Mouse (Mus musculus): ENCODE data around the gene Cxcl17. TPM values are rescaled to one million over a fixed set of nuclear protein-coding genes. Genes with fewer than 3 reads are reported as not detected.

Gene Cxcl17
- polyA plus RNA-seq, 1 experiment from 2014 or later = 1.0 TPM

DNA sequence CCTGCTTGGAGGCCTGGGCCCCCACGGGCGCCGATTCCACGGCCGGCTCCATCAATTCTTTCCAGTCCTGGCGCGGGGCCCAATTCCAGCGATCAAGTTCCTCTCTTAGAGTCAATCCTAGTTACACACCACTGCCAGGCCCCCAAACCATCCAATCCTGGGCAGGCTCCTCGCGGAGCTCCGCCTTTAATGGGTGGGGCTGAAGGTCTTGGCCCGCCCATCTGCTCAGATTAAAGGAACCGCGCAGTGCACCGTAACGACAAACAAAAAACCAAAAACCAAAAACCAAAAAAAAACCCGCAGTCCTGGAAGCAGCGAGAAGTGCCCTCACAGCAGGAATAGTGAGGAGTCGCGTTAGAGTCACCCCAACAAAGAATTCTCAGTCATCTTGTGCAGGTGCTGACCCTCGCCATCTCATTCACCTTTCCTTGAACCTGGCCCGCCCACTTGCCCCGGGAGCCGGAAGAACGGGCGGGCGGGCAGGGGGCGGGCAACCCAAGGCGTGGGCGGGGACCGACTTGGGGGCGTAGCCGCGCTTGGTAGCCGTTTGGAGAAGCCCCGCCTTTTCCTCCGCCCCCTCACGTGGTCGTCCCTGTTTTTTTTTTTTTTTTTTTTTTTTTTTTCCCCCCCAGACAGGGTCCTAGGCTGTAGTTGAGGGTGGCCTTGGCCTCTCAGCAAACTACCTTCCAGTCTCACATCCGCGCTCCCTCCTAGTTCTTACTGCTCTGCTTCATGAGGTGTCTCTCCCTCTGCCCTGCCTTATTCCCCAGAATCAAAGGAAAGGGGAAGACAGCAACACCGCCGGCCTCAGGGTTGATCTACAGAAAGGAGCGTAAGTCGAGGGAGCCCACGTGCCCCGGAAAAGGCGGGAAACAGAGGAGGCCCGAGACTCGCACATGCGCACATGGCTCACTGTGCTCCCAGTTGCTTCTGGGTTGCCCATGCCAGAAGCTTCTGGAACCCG, 16.8 kb downstream of the Cxcl17 start:
- no peaks in the 10 kb centered on the region for H3K36me3 ChIP-seq (ENCODE audit: control insufficient read depth, insufficient read depth, low read length)
- no peaks in the 10 kb centered on the region for H3K27me3 ChIP-seq (ENCODE audit: control insufficient read depth, insufficient read depth, low read depth, low read length)
- peak; percentile 96 for ATAC-seq
- H3K27ac ChIP-seq (ENCODE audit: low read length) = peak overlapping the region; percentile 71
- peak overlapping the region; percentile 62 for H3K4me3 ChIP-seq (ENCODE audit: low read depth, low read length)
- no peaks in the 10 kb centered on the region for H3K9me3 ChIP-seq (replicated peaks; ENCODE audit: control insufficient read depth, low read length, poor library complexity, severe bottlenecking)
- peaks cover 24% of the 10 kb centered on the region for H3K4me1 ChIP-seq (ENCODE audit: control insufficient read depth, insufficient read depth, low read length)
- peak overlapping the region; percentile 70 for H3K9ac ChIP-seq (ENCODE audit: low read depth, low read length)
- WGBS = 5% methylated on average over 49 of the region's 52 CpGs
- H3K4me2 ChIP-seq (ENCODE audit: low read length) = peak overlapping the region; percentile 61

DNA sequence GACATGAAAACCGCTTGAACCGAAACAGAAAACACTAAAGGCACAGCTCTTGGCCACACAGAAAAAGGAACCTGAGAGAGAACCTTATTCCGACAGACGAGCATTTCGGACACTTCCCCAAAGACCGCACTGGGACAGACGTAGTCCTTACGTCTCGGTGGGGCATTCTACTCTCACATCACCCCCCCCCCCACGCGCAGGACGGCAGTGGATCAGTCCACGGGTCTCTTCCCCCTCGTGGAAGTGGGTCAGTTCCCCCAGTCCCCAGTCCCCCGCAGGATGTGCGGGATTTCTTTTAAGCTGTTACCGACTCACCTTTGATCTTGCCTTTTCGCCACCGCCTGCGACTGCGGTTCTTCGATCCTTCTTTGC, 17.5 kb downstream of the Cxcl17 start:
- peak overlapping the region; percentile 70 for H3K9ac ChIP-seq (ENCODE audit: low read depth, low read length)
- peak overlapping the region; percentile 62 for H3K4me3 ChIP-seq (ENCODE audit: low read depth, low read length)
- H3K27me3 ChIP-seq (ENCODE audit: control insufficient read depth, insufficient read depth, low read depth, low read length) = no peaks in the 10 kb centered on the region
- H3K36me3 ChIP-seq (ENCODE audit: control insufficient read depth, insufficient read depth, low read length) = no peaks in the 10 kb centered on the region
- peak overlapping the region; percentile 71 for H3K27ac ChIP-seq (ENCODE audit: low read length)
- no peaks in the 10 kb centered on the region for H3K9me3 ChIP-seq (replicated peaks; ENCODE audit: control insufficient read depth, low read length, poor library complexity, severe bottlenecking)
- H3K4me2 ChIP-seq (ENCODE audit: low read length) = peak overlapping the region; percentile 61
- peak; percentile 68 for ATAC-seq
- peaks cover 27% of the 10 kb centered on the region for H3K4me1 ChIP-seq (ENCODE audit: control insufficient read depth, insufficient read depth, low read length)
- WGBS = under 1% methylated on average over 20 of the region's 22 CpGs

DNA sequence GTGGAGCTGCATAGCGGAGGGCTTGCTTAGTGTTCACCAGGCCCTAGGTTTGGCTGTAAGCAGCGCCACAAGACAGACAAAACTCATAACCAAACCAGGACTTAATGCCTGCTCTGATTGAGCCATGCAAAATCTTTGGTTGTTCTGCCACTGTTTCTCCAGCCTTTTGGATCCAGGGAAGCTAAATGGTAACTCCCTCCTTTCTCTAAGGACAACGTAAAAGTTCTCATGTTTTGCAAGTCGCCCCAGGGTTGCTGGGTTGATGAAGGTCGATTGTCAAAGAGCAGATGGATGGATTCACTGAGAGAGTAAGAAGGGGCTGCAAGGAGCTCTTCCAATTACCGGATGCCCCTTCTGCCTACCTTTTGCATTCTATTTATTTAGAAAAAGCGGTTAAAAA, 17.9 kb downstream of the Cxcl17 start:
- H3K4me1 ChIP-seq (ENCODE audit: control insufficient read depth, insufficient read depth, low read length) = peaks cover 28% of the 10 kb centered on the region
- peak overlapping the region; percentile 62 for H3K4me3 ChIP-seq (ENCODE audit: low read depth, low read length)
- H3K36me3 ChIP-seq (ENCODE audit: control insufficient read depth, insufficient read depth, low read length) = no peaks in the 10 kb centered on the region
- no peak for ATAC-seq
- peak overlapping the region; percentile 71 for H3K27ac ChIP-seq (ENCODE audit: low read length)
- peak overlapping the region; percentile 70 for H3K9ac ChIP-seq (ENCODE audit: low read depth, low read length)
- no peaks in the 10 kb centered on the region for H3K9me3 ChIP-seq (replicated peaks; ENCODE audit: control insufficient read depth, low read length, poor library complexity, severe bottlenecking)
- WGBS = 24% methylated on average over 7 of the region's 7 CpGs
- no peaks in the 10 kb centered on the region for H3K27me3 ChIP-seq (ENCODE audit: control insufficient read depth, insufficient read depth, low read depth, low read length)
- H3K4me2 ChIP-seq (ENCODE audit: low read length) = peak overlapping the region; percentile 61

DNA sequence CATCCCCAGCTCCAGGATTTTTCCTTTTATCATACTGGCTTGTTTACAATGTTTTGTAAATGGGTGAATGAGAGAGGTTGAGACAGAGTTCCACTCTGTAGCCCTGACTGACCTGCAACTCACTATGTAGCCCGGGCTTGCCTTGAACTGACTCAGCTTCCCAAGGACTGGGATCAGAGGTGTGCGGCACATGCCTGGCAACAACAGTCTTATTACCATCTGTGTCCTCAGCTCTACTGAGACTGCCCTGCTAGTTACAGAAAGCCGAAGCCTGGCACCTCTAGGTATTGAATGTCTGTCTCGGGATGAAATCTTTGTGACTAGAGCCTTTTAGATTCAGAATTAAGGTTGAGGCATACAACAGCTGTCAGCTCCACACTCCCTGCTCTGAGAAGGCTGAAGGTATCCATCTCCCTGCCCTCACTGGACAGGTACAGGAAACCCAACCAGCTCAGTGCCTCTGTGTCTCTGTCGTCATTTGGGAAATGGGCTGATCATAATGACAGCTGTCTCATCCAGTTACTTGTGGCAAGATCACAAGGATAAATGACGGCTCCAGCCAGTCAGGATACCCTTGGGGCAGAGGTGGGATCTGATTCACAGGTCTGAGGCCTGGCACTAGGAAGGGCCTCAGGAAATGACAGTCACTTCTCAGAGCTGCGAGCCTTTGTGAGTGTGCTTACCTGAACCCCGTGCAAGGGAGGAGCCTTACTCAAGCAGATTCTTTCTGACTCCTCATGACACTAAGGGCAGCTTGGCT, 19.1 kb downstream of the Cxcl17 start:
- no peak overlapping the region for H3K27ac ChIP-seq (ENCODE audit: low read length)
- H3K4me2 ChIP-seq (ENCODE audit: low read length) = peak overlapping the region; percentile 61
- no peaks in the 10 kb centered on the region for H3K36me3 ChIP-seq (ENCODE audit: control insufficient read depth, insufficient read depth, low read length)
- no peaks in the 10 kb centered on the region for H3K27me3 ChIP-seq (ENCODE audit: control insufficient read depth, insufficient read depth, low read depth, low read length)
- H3K4me1 ChIP-seq (ENCODE audit: control insufficient read depth, insufficient read depth, low read length) = peaks cover 28% of the 10 kb centered on the region
- no peak overlapping the region for H3K4me3 ChIP-seq (ENCODE audit: low read depth, low read length)
- H3K9me3 ChIP-seq (replicated peaks; ENCODE audit: control insufficient read depth, low read length, poor library complexity, severe bottlenecking) = no peaks in the 10 kb centered on the region
- ATAC-seq = no peak
- H3K9ac ChIP-seq (ENCODE audit: low read depth, low read length) = no peak overlapping the region; the same call in 1 of the 2 replicates
- 69% methylated on average over 8 of the region's 8 CpGs for WGBS

DNA sequence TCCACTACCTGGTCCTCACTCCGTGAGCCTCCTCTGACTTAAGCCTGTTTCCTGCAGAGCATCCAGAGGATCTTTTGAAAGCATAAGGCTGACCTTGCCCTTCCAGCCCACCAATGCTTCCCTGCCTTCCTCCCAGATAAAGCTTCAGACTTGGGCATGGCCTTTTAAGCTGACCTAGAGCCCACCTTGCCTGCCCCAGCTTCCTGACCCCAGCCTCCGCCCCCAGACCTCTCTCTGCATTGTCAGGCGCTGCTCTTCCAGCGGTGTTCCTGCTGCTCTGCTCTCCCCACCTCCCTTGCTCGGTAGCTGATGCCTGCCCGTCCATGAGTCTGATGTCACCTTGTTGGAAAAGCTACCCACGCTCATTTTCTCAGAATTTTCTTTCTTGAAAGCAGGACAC, 19.8 kb downstream of the Cxcl17 start:
- peak overlapping the region; percentile 33; the same call in 1 of the 2 replicates for H3K9ac ChIP-seq (ENCODE audit: low read depth, low read length)

DNA sequence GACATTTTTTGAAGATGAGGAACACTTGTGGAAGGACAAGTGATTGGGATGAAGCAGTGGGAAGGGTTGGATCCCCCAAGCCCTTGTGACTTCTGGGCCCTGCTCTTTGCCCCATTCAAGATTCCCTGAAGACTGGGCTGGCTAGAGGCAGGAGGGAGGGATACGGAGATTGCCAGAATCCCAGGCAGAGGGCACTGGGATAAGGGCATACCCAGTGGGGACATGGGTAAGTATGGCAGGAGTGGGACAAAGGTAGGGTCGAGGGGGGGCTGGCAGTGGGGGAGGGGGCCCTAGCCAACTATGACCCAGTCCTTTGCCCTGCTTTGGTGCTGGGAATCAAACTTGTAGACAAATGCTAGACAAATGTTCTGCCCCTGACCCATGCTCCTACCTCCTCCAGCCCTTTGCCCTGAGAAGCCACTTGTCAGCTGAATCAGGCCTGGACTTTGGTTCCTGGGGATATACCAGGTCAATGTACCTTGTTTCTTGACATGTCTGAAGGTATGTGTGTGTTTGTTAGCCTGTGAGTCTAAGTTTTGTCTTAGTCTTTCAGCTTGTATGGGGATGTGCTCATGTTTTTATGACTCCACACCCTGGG, 20.7 kb downstream of the Cxcl17 start:
- WGBS = 72% methylated on average over 2 of the region's 2 CpGs
- H3K4me1 ChIP-seq (ENCODE audit: control insufficient read depth, insufficient read depth, low read length) = peaks cover 28% of the 10 kb centered on the region
- no peak overlapping the region for H3K27ac ChIP-seq (ENCODE audit: low read length)
- H3K9ac ChIP-seq (ENCODE audit: low read depth, low read length) = no peak overlapping the region
- H3K36me3 ChIP-seq (ENCODE audit: control insufficient read depth, insufficient read depth, low read length) = peaks cover 11% of the 10 kb centered on the region
- ATAC-seq = no peak
- H3K4me2 ChIP-seq (ENCODE audit: low read length) = no peak overlapping the region
- no peaks in the 10 kb centered on the region for H3K27me3 ChIP-seq (ENCODE audit: control insufficient read depth, insufficient read depth, low read depth, low read length)
- H3K4me3 ChIP-seq (ENCODE audit: low read depth, low read length) = no peak overlapping the region
- no peaks in the 10 kb centered on the region for H3K9me3 ChIP-seq (replicated peaks; ENCODE audit: control insufficient read depth, low read length, poor library complexity, severe bottlenecking)

More for the DNA sequence above, 19.8 kb downstream of the Cxcl17 start:
- Histone ChIP-seq H3K4me3 (ENCODE audit: low read depth, low read length) (no peak overlapping the region), H3K27me3 (ENCODE audit: control insufficient read depth, insufficient read depth, low read depth, low read length) (no peaks in the 10 kb centered on the region), H3K4me1 (ENCODE audit: control insufficient read depth, insufficient read depth, low read length) (peaks cover 28% of the 10 kb centered on the region), H3K36me3 (ENCODE audit: control insufficient read depth, insufficient read depth, low read length) (peaks cover 5% of the 10 kb centered on the region), H3K27ac (ENCODE audit: low read length) (no peak overlapping the region), H3K4me2 (ENCODE audit: low read length) (peak overlapping the region; percentile 6; the same call in 1 of the 2 replicates), H3K9me3 (replicated peaks; ENCODE audit: control insufficient read depth, low read length, poor library complexity, severe bottlenecking) (no peaks in the 10 kb centered on the region)
- 38% methylated on average over 7 of the region's 7 CpGs for WGBS
- ATAC-seq = no peak

DNA sequence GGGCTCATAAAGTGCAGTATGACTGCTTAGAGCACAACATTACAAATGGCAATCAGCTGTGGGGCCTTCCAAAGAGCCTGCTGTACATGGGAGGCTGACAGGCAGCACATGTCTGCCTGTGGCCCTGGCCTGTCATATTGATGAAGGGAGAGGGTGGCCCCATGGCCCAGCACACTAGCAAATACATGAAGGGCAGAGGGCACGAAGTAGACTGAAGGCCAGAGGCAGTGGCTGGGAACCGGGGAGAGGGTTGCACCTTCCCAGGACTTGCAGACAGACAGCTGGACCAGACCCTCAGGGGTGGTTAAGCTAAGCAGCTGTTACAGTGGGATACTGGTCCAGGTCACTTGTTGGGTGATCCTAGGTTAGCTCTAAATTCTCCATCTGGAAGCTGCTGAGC, 21.7 kb downstream of the Cxcl17 start:
- no peaks in the 10 kb centered on the region for H3K27me3 ChIP-seq (ENCODE audit: control insufficient read depth, insufficient read depth, low read depth, low read length)
- H3K4me2 ChIP-seq (ENCODE audit: low read length) = no peak overlapping the region
- H3K4me3 ChIP-seq (ENCODE audit: low read depth, low read length) = no peak overlapping the region
- H3K4me1 ChIP-seq (ENCODE audit: control insufficient read depth, insufficient read depth, low read length) = peaks cover 25% of the 10 kb centered on the region
- 61% methylated on average over 2 of the region's 2 CpGs for WGBS
- H3K9ac ChIP-seq (ENCODE audit: low read depth, low read length) = no peak overlapping the region
- no peak for ATAC-seq
- H3K27ac ChIP-seq (ENCODE audit: low read length) = no peak overlapping the region
- no peaks in the 10 kb centered on the region for H3K9me3 ChIP-seq (replicated peaks; ENCODE audit: control insufficient read depth, low read length, poor library complexity, severe bottlenecking)
- H3K36me3 ChIP-seq (ENCODE audit: control insufficient read depth, insufficient read depth, low read length) = peaks cover 11% of the 10 kb centered on the region

DNA sequence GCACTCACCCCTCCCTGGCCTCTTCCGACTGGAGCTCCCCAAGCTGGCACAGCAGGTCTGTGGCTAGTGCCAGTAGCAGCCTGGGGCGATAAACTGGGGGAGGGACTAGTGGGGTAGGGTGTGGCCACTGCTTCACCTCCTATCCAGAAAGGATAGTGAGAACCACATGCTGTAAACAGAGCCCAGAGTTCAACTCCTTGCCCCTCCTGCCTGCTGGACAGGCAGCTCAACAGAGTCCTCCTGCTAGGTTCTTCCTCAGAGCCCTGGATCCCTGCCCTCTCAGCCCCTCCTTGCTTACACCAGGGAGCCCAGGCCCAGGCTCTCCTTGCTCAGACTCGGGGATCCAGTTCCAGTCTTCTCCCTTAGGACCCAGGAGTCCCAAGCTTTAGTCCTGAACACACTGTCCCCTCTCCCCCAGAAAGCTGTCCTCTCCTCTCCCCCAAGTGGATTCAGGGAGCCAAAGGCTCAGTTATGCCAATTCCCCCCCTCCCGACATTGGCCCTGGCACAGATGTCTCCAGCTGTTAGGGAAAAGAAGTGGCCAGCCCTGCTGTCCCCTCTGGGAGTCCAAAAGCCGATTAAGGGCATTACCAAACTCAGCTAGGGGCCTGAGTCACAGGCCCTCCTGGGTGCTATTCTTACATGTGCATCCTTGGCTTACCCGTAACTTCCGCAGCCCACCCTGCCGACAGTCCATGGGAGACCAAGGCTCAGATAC, 22.5 kb downstream of the Cxcl17 start:
- H3K27ac ChIP-seq (ENCODE audit: low read length) = no peak overlapping the region
- no peaks in the 10 kb centered on the region for H3K9me3 ChIP-seq (replicated peaks; ENCODE audit: control insufficient read depth, low read length, poor library complexity, severe bottlenecking)
- peaks cover 11% of the 10 kb centered on the region for H3K36me3 ChIP-seq (ENCODE audit: control insufficient read depth, insufficient read depth, low read length)
- H3K27me3 ChIP-seq (ENCODE audit: control insufficient read depth, insufficient read depth, low read depth, low read length) = no peaks in the 10 kb centered on the region
- 31% methylated on average over 8 of the region's 8 CpGs for WGBS
- H3K4me1 ChIP-seq (ENCODE audit: control insufficient read depth, insufficient read depth, low read length) = peaks cover 25% of the 10 kb centered on the region
- no peak for ATAC-seq
- H3K4me3 ChIP-seq (ENCODE audit: low read depth, low read length) = no peak overlapping the region
- H3K9ac ChIP-seq (ENCODE audit: low read depth, low read length) = peak overlapping the region; percentile 35; the same call in 1 of the 2 replicates
- H3K4me2 ChIP-seq (ENCODE audit: low read length) = no peak overlapping the region

All from midbrain, embryonic 16.5 days (tissue).